Mouse (Mus musculus) left cerebral cortex, adult 9 months (tissue): ENCODE results near the gene Fry.
A peak's percentile ranks its signal among the peaks of the same experiment; 100 is the strongest.

Experiments used
- DNase-seq, 2 experiments: peaks; one replicate each; pipeline ENCODE4 v3.0.0; 2022; ENCODE audit warnings: low spot score in 2 of 2

Fry gene

DNA sequence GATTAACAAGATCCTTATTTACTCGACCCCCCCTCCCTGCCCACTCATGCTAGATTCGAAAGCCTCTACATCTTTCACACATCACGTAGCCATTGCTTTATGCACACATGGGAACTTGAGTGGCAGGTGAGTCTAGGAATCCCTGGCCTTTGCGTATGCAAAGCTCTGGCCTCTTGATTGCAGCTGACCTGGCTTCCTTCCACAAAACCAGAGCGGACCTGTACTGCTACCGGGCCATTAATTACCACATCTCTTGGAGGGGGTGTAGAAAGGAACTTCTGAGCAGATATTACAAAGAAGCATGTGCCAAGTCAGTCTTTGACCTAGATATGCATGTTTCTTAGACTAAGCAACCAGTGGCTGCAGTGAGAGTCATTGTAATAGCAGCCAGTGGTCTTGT is 55.4 kb downstream of the Fry start:
- no peak for DNase-seq

DNA sequence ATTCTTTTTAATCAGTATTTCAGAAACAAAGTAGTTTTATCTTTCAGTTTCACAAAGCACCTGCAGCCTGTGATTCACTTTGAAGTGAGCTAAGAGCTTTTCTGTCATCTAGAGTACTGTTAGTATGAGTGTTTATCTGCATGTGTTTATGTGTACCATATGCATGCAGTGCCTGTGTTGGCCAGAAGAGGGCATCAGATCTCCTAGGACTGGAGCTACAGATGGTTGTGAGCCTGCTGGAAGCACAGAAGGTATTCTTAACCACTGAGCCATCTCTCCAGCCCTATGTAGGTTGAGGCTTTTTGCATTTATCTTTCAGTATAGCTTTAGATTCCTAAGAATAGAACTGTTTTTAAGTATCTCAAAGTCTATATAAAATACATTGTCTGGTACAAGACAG is 56.5 kb downstream of the Fry start:
- DNase-seq: no peak

DNA sequence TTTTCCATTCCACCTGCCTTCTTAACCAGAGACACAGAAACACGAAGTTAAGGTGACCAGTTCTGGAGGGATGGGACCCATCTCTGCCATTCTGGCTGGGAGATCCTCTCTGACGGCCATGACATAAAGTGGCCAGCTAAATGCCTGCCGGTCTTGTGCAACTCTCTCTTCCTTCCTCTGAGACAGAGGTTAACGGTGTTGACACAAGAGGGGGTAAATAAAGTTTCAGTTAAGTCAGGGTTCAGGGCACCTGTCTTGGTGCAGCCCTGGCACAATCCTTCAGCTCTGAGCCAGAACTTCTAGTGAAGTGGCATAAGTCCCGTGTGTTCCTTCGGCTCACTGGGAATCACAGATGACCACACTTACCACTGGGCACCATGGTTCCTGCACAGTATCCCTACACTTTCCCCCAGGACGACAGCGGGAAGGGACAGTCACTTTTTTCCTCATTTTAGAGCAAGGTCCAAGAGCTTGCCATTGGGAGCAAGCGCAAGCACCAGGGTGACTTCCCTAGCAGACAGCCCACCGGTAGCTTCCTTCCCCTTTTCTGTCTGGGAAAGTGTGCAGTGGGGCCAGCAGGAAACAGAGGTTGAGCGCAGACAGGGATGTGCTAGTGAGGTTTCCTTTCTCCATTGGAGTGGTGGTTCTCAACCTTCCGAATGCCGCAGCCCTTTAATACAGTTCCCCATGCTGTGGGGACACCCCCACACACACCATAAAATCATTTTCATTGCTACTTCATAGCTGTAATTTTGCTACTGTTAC is 58.0 kb downstream of the Fry start:
- no peak for DNase-seq

DNA sequence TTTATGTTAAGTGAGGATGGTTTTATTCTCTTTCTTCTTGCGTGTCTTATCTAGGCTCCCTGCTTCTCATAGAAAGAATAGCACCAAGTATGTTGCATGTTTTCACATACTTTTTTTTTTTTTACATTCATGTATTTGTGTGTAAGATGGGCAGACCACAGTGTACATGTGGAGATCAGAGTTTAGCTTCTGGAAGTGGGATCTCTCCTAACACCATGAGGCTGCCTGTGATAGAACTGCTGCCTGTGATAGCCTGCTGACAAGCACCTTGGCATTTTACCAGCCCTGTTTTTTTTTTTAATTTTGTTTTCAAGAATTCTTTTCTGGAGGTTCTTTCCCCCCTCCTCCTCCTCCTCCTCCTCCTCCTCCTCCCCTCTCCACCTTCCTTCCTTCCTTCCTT is 59.3 kb downstream of the Fry start:
- DNase-seq: no peak

DNA sequence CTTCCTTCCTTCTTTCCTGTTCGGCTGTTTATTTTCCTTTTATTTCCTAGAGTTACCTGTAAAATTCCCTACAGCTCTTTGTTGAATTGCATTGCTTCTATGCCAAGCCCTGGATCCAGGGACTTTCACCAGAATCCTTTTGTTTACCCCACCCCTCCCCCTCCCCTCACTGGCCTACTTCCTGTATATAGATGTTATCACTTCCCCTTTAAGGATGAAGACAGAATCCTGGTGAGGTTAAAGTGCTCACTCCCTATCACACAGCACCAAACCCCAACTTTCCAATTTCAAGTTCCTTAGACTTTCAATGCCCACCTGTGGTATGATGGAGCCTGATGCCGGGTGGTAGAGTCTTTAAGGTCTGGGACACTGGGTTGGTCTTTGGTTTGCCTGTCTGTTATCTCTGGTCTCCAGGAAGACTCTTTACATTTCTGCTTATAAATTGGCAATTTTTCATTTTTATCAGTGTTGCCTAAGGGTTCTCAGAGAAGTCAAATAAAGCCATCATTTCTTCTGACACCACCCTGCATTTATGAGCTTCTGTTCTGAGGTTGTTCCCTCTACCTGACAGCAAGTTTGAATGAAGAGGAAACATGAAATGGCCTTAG is 59.9 kb downstream of the Fry start:
- DNase-seq: no peak

DNA sequence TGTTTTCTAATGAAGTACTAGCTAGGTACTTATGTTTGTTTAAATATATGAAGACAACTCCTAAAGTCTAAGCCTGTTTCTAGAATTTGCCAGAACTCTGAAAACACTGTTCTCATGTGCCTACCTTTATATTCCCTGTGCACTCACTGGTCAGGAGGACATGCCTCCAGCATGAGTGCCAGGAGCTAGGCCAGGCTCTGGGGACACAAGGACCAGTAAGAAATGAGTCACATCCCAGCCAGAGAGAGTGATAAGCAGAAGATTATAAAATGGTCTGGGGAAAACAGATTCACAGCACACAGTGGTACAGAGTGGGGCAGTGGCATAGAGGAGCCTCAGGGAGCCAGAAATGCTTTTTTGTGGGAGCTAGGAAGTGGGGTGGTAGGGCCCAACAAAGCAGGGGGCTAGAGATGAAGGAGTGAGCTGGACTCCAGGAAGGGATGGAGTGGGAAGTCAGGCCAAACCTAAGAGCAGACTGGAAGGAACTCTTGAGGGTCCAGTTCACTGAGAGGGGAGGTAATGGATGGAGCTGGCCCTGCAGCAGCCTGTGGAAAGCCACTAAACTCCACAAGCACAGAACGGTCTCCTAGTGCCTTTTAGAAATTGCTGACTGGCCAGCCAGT is 62.7 kb downstream of the Fry start:
- no peak for DNase-seq

DNA sequence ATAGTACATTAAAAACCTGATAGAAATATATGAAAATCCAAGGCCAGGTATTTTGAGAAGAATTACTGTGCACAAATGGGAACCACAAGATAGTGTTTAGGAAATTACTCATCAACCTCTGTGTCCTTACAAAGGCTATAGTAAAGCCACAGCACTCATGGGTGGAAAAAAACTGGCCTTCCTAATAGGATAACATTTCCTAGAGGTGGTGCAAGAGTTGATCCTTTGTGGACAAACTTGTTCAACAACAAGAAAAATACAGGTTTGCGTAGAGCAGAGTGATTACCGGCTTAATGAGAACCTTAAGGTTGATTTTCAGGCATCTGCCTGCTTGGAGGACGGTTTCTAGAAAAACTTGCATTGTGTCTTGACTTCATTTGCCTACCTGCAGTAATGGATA is 66.5 kb downstream of the Fry start:
- DNase-seq: no peak

DNA sequence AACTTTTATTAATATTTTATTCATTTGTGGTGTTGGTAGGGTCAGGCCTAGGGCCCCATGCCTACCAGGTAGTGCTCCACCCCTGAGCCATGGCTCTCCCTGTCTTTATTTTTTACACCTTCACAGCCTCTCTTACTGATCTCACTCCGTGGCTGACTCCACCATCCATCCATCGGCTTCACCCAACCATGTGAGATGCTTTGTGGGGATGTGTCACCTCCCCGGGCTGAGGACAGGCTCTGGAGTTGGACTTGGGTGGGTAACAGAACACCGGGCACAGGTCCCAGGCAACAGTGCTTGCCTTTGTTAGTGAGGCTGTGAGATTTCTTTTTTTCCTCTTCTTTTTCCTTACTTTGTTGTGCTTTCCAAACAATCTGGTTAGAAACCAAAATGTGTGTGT is 67.7 kb downstream of the Fry start:
- no peak for DNase-seq

DNA sequence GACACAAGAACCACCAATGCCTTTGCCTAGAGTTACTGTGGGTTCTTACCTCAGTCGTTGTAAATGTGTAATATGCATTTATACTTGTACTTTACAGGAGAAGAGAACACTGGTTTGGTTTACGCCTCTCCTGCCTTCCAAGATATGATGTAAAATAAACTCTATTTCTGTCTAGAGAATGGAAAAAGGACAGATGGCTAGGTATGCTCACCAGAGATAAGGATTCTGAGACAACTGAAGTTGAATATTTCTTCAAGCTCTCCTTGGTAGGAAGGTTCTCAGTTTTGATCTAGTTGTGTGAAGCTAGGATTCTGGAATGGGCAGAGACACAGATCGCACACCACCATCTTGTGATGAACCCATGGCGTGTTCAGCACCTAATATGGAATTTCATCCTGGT is 68.2 kb downstream of the Fry start:
- no peak for DNase-seq

DNA sequence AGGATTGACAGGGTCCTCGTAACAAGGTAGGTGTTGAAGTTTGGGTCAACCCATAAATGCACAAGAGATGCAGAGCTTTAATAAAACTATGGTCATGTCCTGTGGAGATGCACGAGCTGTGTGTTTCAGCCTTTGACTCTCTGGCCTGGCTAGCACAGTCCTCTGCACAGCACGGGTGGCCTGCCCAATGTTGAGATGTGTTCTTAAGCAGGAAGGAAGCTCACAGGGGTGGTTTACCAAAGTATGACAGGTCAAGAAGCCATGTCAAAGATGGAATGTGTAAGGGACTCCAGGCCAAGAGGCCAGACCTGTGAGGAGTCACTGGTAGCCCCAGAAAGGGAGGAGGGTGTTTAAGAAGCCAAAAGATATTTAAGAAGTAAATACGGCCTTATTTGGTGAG is 69.6 kb downstream of the Fry start:
- no peak for DNase-seq

DNA sequence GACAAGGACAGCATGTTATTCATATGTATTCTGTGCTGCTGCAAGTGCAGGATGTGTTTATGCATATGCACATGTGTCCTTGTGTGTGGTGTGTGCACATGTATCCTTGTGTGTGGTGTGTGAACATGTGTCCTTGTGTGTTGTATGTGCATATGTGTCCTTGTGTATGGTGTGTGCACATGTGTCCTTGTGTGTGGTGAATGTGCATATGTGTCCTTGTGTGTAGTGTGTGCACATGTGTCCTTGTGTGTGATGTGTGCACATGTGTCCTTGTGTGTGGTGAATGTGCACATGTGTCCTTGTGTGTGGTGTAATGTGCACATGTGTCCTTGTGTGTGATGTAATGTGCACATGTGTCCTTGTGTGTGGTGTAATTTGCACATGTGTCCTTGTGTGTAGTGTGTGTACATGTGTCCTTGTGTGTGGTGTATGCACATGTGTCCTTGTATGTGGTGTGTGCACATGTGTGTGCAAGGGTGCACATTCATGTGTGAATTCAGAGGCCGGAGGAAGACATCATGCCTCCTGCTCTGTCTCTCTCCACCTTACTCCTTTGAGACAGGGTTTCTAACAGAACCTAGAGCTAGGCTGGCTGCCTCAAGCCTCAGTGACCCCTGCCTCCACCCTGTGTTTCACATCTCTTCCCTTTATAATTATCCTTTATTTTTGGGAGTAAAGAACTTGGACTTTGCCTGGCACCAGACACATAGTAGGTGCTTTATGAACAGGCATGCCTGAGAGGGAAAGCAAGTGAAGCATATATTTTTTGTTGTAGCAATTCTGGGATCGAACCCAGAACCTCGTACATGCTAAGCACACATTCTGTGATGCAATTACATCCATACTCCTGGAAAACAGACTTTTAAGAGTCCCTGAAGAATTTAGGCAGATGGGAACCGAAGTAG is 72.3 kb downstream of the Fry start:
- DNase-seq: no peak

DNA sequence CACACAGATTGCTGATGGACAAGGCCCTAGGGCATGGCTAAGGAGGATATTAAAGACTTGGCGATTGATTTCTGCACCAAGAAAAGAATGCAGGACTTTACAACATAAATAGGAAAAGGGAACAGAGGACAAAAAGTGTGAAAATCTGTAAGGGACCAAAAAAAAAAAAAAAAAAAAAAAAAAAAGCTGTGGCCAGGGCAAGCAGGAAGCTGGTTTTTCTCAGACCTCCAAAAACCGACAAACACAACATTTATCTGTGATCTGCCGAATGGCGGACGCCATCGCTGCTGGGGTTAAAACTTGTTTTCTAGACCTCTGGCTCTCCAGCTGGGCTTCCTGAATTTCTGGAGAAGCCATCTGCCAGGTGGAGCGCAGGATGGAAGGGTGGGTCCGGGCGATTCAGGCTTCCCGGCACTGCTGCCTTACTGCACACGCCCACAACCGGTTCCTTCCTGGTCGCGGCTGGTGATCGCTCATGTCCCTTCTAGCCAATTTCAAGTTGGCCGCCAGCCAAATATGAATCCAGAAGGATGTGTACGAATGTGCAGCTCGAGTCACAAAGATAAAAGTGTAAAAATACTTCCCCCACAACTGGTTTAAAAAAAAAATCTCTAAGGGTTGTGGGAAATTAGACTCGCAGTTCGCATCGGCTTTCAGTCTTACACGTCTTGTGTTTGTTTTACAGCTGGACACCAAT is 77.2 kb downstream of the Fry start:
- peak; percentile 40 to 78 for DNase-seq

DNA sequence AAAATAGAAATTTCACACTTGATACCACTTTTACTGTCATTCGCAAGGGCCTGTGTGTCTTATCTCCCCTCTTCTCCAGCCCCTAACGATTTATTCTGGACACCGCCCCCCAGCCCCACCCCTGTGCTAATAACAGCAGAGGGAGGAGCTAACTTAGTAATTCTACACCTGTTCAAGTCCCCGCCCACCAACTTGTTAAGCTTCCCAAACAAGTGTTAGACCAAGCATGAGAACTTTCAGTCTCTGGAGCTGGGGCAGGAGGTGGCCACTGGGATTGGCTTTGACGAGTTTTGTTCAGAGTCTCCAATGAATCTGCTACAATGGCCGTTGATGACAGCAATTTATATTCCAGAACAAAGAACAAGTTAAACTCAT is 77.8 kb downstream of the Fry start:
- no peak for DNase-seq

DNA sequence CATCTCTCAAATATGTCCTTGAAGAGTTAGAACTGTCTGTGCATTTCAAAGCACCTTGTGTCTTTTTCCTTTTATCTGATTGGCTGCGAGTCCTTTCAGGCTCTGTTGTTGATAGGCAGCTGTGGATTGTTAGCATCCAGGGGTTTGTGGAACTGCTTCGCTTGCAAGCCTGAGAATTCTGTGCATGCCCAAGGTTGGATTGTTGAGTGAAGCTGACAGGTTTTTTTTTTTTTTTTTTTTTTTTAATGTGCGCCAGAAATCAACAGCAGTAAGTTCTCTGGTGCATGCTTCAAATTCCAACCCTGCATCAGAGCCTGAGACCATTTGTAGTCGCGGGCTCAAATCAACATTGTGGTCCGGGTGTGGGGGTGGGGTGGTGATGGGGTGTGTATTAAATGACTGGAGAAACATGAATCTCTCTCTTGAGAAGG is 78.5 kb downstream of the Fry start:
- DNase-seq: no peak

DNA sequence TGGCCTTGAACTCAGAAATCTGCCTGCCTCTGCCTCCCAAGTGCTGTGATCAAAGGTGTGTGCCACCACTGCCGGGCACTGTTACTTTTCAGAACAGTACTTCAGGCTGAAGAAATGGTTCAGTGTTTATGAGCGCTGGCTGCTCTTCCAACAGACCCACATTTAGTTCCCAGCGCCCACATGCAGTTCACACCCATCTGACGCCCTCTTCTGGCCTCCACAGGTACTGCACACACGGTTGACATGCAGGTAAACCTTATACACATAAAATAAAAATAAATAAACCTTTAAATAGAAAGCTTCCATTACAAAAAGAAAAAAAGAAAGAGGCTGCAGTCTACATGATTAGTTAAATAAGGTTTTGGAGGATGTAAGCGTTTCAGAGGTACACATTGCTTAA is 88.3 kb downstream of the Fry start:
- no peak for DNase-seq

DNA sequence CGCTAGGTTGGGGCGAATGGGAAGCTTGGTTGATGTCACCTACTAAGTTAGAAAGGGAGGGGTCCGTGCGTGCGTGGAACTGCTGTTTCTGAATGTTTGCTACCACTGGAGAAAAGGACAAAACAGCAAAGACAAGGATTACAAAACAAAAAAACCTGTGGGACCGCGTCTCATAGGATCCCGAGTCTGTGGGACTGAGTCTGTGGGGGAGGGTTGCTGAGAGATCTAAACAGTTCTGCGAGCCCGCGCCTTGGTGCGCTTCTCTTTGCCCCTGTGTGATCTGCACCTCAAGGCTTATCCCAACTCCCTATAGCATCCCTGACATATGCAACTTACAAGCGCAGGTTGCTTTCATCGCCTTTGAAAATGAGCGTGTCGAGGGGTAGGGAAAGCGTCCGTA is 89.2 kb downstream of the Fry start:
- no peak for DNase-seq

DNA sequence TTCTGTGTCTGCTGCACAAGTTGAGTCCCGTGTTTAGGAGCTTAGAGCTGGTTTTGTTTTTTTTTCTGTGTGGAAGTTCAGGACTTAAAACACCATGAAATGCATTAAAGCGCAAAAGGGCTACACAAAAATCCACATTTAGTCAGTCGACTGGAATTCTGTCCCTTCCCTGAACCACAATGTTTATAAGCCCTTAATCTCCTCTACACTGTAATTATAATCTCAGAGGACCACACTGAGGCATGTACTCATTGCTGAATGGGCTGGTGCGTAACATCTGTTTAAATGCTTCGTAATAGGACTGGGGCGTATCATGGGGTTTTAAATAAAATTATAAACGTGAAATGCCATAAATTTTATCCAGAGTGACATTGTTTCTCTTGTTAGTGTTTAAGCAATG is 89.6 kb downstream of the Fry start:
- DNase-seq: no peak

DNA sequence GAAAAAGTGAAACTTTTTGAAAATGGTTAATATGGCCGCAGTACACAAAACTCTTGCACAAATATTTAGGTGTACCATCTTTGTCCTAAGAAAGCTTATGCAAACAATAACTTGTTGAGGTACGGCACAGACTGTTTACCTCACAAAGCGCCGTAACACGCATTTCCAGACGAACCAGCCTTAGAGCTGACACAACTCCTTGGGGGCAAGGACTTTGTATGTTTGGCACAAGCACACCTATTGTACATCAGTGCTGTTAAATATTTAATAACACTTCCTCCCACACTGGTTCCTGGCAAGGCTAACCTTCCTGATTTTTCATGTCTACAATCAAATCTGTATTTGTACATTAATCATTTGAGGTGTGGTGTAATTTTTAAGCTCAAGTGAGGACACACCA is 95.6 kb downstream of the Fry start:
- DNase-seq: no peak

DNA sequence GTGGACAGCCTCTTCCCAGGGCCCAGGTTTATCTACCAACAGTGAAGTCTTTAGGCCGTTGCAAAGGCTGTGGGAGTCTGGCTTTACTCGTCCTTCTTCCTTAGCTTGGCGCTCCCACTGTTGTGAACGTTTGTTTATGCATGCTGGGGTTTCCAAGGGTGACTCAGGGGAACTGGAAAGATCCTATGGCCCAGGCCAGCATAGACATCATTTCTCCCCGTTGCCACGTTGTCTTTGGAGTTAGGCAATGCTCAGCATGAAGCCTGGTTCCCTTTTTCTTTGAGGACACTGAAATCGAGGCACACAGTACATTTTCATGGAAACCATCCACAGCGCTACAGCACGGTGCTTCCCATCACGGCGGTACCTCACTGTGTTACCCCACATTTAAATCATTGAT is 97.6 kb downstream of the Fry start:
- DNase-seq: no peak

DNA sequence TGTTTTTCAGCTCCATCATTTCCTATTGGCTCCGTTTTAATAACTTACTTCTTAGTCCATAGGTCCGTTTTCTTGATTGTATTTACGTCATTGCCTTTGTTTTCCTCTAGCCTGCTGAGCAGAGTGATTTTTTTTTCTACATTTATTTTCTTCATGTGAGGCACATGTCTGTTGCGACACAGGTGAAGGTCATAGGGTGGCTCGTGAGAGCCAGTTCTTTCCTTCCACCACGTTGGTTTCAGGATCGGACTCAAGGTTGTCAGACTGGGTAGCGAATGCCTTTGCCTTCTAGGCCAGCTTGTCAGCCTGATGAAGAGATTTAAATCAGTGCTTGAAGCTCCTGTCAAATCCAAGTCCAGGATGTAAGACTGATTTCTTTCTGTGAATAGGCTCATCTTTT is 101.0 kb downstream of the Fry start:
- no peak for DNase-seq

DNA sequence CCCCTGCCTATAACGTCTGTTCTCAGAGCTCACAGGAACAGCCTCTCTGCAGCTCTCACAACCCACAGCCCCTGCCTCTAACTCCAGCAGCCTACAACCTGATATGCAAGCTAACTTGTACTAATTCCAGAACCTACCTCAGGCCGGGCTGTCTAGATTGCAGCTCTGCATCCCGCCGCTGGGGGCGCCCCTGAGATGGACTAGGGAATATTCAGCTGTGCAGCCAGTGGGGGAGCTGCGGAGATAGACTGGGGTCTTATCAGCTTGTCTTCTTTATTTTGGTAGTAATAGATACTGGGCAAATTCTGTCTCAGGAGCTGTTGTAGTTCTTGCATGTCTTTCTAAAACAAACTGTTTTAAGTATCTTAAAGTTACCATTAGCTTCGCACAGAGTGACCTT is 101.9 kb downstream of the Fry start:
- DNase-seq: no peak

DNA sequence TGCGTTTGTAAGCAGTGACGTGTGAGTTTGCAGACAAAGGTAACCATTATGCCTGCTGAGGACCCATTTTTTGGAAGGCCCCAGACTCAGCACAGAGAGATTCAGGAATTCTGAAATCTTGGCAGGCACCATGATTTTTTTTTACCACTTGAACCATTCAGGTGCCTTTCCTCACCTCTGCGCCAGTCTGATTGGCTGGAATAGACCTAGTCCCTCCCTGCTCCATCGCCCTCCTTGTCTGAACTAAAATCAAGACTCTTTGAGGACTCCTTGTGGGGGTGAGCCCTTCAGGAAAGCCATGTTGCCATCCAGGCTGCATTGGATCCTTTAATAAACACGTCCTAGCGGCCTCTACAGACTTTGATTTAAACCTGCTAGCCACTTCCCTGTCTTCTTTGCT is 103.4 kb downstream of the Fry start:
- DNase-seq: no peak
